Mouse (Mus musculus) thymus, adult 2 months (tissue): ENCODE results near the gene Ifnar2.

Experiments used
- CTCF ChIP-seq: fragments of 200-500 bp; IDR thresholded peaks from 2 replicates; pipeline ENCODE4 v1.5.1; 2012; ENCODE audit warnings: mild to moderate bottlenecking, control low read depth, low read length, moderate library complexity, borderline replicate concordance; ENCODE audit not compliant: control insufficient read depth, poor library complexity, insufficient read depth; ENCODE audit errors: extremely low read depth
- POLR2A ChIP-seq: fragments of 200-500 bp; IDR thresholded peaks from 2 replicates; pipeline ENCODE4 v1.6.1; 2012; ENCODE audit warnings: mild to moderate bottlenecking, low read length, control low read depth, moderate library complexity; ENCODE audit not compliant: control insufficient read depth, poor library complexity, insufficient read depth; ENCODE audit errors: extremely low read depth

- TF ChIP-seq POLR2A (no peak), CTCF (no peak)
Measured at GRCm38 (mm10) chr16:91353638-91354037, 18.9 kb upstream of the Ifnar2 start.
